Mouse (Mus musculus) neural tube, embryonic 11.5 days (tissue): ENCODE measurements around the gene Bco2. TPM values are rescaled to one million over a fixed set of nuclear protein-coding genes. Genes with fewer than 3 reads are reported as not detected.

Experiments used
- ATAC-seq: fragments of 200-750 bp; cut with Nextera tagmentation; 2 replicates; pipeline ENCODE4 v1.8.0; 2017; ENCODE audit warnings: moderate number of reproducible peaks, mild to moderate bottlenecking, moderate TSS enrichment, moderate library complexity; ENCODE audit not compliant: insufficient read depth, low FRiP score, low TSS enrichment
- DNase-seq: peaks from one replicate; pipeline ENCODE4 v3.0.0-alpha.2; 2015; ENCODE audit warnings: low spot score
- H3K27ac ChIP-seq: fragments of 300-500 bp; sonication (generic); 2 replicates; pipeline ENCODE4 v1.5.1; 2014; ENCODE audit warnings: low read depth, mild to moderate bottlenecking, low read length
- H3K27me3 ChIP-seq: fragments of 300-500 bp; sonication (generic); 2 replicates; pipeline ENCODE4 v1.6.1; 2014; ENCODE audit warnings: mild to moderate bottlenecking, low read length, mixed read lengths; ENCODE audit not compliant: control insufficient read depth, insufficient read depth
- H3K36me3 ChIP-seq: fragments of 300-500 bp; sonication (generic); 2 replicates; pipeline ENCODE4 v1.6.1; 2014; ENCODE audit warnings: mild to moderate bottlenecking, low read length, moderate library complexity, mixed read lengths; ENCODE audit not compliant: control insufficient read depth, insufficient read depth
- H3K4me1 ChIP-seq: fragments of 300-500 bp; sonication (generic); 2 replicates; pipeline ENCODE4 v1.6.1; 2014; ENCODE audit warnings: low read length, mixed read lengths; ENCODE audit not compliant: control insufficient read depth, insufficient read depth
- H3K4me2 ChIP-seq: fragments of 300-500 bp; sonication (generic); 2 replicates; pipeline ENCODE4 v1.6.1; 2014; ENCODE audit warnings: low read depth, mild to moderate bottlenecking, moderate library complexity
- H3K4me3 ChIP-seq: fragments of 300-500 bp; sonication (generic); 2 replicates; pipeline ENCODE4 v1.5.1; 2014; ENCODE audit warnings: low read depth, low read length
- H3K9ac ChIP-seq: fragments of 300-500 bp; sonication (generic); 2 replicates; pipeline ENCODE4 v1.6.1; 2014; ENCODE audit warnings: mild to moderate bottlenecking, low read length
- H3K9me3 ChIP-seq: fragments of 300-500 bp; sonication (generic); 2 replicates; pipeline ENCODE4 v1.6.1; 2016; ENCODE audit warnings: low read length; ENCODE audit not compliant: control insufficient read depth
- WGBS: fragments of 180-500 bp; shearing (Covaris S2); extraction: QIAGEN DNeasy Blood & Tissue Kit; methylation state at CpG from one replicate; pipeline ENCODE4 v1.1.7; 2014; 5-methylcytosine and 5-hydroxymethylcytosine counted together
- polyA plus RNA-seq: library from polyadenylated mRNA; unstranded; fragments of >200 nt; fragmentation: Nextera tagmentation; extraction: Ambion mirVana; gene quantifications from 2 replicates; pipeline ENCODE4 v1.2.1, GENCODE M21; 2014

Bco2 gene
- polyA plus RNA-seq, 1 experiment from 2014 or later = 0.15 TPM

DNA sequence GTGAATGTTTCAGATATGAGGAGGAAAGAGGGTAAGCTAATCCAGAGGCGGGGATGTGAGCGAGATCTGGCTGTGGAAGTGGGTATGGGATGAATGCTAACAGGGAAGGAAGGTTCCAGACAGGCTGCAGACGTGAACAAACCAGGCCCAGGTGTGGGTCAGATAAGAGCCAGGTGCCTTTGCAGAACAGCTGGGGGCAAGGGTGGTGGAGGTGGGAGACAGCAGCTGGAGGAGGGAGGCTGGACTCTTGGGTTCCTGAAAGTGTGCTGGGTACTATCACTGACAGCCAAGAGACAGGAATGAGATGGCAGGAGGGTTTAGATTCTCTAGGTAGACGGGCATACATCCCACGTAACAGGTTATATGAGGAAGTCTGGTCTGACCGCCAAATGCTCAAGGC lies 57.9 kb downstream of the Bco2 start:
- no peak overlapping the region for H3K27ac ChIP-seq
- 73% methylated on average over 6 of the region's 6 CpGs for WGBS
- no peak for ATAC-seq
- no peak overlapping the region for H3K4me3 ChIP-seq
- no peak for DNase-seq
- H3K9ac ChIP-seq = no peak overlapping the region
- no peaks in the 10 kb centered on the region for H3K27me3 ChIP-seq
- no peaks in the 10 kb centered on the region for H3K36me3 ChIP-seq
- H3K4me2 ChIP-seq = no peak overlapping the region
- H3K9me3 ChIP-seq = no peaks in the 10 kb centered on the region
- no peaks in the 10 kb centered on the region for H3K4me1 ChIP-seq

DNA sequence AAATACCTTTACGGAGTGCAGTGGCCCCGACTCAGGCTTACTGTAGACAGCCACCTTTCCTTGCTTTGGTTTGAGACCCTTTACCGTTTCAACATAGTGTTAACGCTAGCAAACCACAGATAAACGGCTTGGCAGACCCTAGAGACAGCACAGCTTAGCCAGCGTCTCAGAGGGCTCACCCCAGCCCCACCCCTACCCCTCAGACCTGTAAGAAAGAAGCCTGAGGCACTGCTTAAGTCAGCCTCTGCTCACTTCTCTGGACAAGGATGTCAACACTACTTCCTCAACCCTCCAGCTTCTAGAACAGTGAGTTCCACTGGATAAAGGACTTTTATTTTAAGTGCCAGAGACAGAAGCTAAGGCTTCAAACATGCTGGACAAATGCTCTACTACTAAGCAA lies 58.4 kb downstream of the Bco2 start:
- no peaks in the 10 kb centered on the region for H3K36me3 ChIP-seq
- 25% methylated on average over 6 of the region's 6 CpGs for WGBS
- no peak overlapping the region for H3K9ac ChIP-seq
- H3K27me3 ChIP-seq = no peaks in the 10 kb centered on the region
- H3K4me1 ChIP-seq = no peaks in the 10 kb centered on the region
- no peak overlapping the region for H3K4me2 ChIP-seq
- ATAC-seq (no peak), DNase-seq (no peak)
- no peak overlapping the region for H3K27ac ChIP-seq
- no peaks in the 10 kb centered on the region for H3K9me3 ChIP-seq
- H3K4me3 ChIP-seq = no peak overlapping the region

GRCm38 (mm10) chr9:50496151-50496505 lies 58.9 kb downstream of the Bco2 start:
- Histone ChIP-seq H3K27me3 (no peaks in the 10 kb centered on the region), H3K9ac (no peak overlapping the region), H3K9me3 (no peaks in the 10 kb centered on the region), H3K4me1 (no peaks in the 10 kb centered on the region), H3K36me3 (no peaks in the 10 kb centered on the region), H3K4me2 (no peak overlapping the region), H3K27ac (no peak overlapping the region), H3K4me3 (no peak overlapping the region)
- WGBS = 40% methylated on average over 6 of the region's 6 CpGs
- ATAC-seq (no peak), DNase-seq (no peak)

- Histone ChIP-seq H3K27me3 (no peaks in the 10 kb centered on the region), H3K9ac (no peak overlapping the region), H3K27ac (no peak overlapping the region), H3K36me3 (no peaks in the 10 kb centered on the region), H3K4me2 (no peak overlapping the region), H3K4me3 (no peak overlapping the region), H3K9me3 (no peaks in the 10 kb centered on the region), H3K4me1 (no peaks in the 10 kb centered on the region)
- 84% methylated on average over 10 of the region's 10 CpGs for WGBS
- ATAC-seq (no peak), DNase-seq (no peak)
These were observed 59.4 kb downstream of the Bco2 start for GRCm38 (mm10) chr9:50495405-50496150.

- Histone ChIP-seq H3K4me2 (no peak within 1 kb of the TSS), H3K27me3 (no peaks in the 10 kb centered on the region), H3K4me1 (no peaks in the 10 kb centered on the region), H3K36me3 (no peaks in the 10 kb centered on the region), H3K9me3 (no peaks in the 10 kb centered on the region), H3K4me3 (no peak within 1 kb of the TSS), H3K9ac (no peak within 1 kb of the TSS), H3K27ac (no peak within 1 kb of the TSS)
- DNase-seq (no peak), ATAC-seq (no peak)
- WGBS = 89% methylated on average over 6 of the region's 6 CpGs
These were observed 60.7 kb downstream of the Bco2 start, which contains the start of gene Plet1 for GRCm38 (mm10) chr9:50494311-50494710. Gene Plet1, plus strand, starts transcription at chr9:50494525.

- no peak overlapping the region for H3K27ac ChIP-seq
- no peaks in the 10 kb centered on the region for H3K36me3 ChIP-seq
- no peaks in the 10 kb centered on the region for H3K4me1 ChIP-seq
- H3K9ac ChIP-seq = no peak overlapping the region
- no peaks in the 10 kb centered on the region for H3K27me3 ChIP-seq
- no peak for ATAC-seq
- no peak for DNase-seq
- no peaks in the 10 kb centered on the region for H3K9me3 ChIP-seq
- no peak overlapping the region for H3K4me2 ChIP-seq
- 76% methylated on average over 2 of the region's 2 CpGs for WGBS
- no peak overlapping the region for H3K4me3 ChIP-seq
These were observed 61.2 kb downstream of the Bco2 start for GRCm38 (mm10) chr9:50493777-50494176.

DNA sequence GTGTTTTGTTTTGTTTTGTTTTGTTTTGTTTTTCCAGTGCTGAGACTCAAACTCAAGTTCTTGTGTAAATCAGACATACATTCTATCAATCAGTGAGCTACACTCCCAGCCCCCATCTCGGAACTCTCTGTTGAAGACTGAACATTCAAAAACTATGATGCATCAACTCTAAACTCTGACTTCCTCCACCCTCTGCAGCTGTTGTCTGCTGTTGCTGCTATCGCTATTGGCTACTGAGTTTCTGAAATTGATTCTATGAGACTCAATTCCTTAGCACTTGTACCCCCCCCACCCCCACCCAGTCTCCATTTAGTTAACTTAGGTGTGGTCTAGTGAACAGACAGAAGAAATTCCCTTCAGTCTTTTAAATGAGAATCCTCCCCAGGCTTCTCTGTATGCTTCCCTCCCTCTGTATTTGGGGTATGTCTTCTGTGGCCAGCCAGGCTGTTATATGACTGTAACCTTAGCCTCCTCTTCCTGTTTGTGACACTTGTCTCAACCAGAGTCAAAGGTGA lies 63.4 kb downstream of the Bco2 start:
- H3K9me3 ChIP-seq = no peaks in the 10 kb centered on the region
- H3K36me3 ChIP-seq = no peaks in the 10 kb centered on the region
- DNase-seq = no peak
- no peaks in the 10 kb centered on the region for H3K27me3 ChIP-seq
- H3K4me1 ChIP-seq = no peaks in the 10 kb centered on the region
- WGBS = 78% methylated on average over 2 of the region's 2 CpGs
- H3K4me2 ChIP-seq = no peak overlapping the region
- H3K9ac ChIP-seq = no peak overlapping the region
- no peak overlapping the region for H3K4me3 ChIP-seq
- H3K27ac ChIP-seq = no peak overlapping the region
- no peak for ATAC-seq

GRCm38 (mm10) chr9:50490836-50491235 lies 64.1 kb downstream of the Bco2 start:
- no peaks in the 10 kb centered on the region for H3K27me3 ChIP-seq

GRCm38 (mm10) chr9:50485521-50485920 lies 69.5 kb downstream of the Bco2 start:
- Histone ChIP-seq H3K27ac (no peak overlapping the region), H3K4me2 (peak overlapping the region; percentile 15; the same call in 1 of the 2 replicates), H3K9me3 (no peaks in the 10 kb centered on the region), H3K27me3 (no peaks in the 10 kb centered on the region), H3K36me3 (no peaks in the 10 kb centered on the region), H3K9ac (no peak overlapping the region), H3K4me3 (no peak overlapping the region), H3K4me1 (no peaks in the 10 kb centered on the region)
- ATAC-seq = no peak
- WGBS = 9% methylated on average over 10 of the region's 10 CpGs
- peak; percentile 20 for DNase-seq

More at GRCm38 (mm10) chr9:50490836-50491235, 64.1 kb downstream of the Bco2 start:
- DNase-seq (no peak), ATAC-seq (no peak)
- no peak overlapping the region for H3K4me3 ChIP-seq
- no peaks in the 10 kb centered on the region for H3K9me3 ChIP-seq
- no peak overlapping the region for H3K27ac ChIP-seq
- no peak overlapping the region for H3K4me2 ChIP-seq
- no peaks in the 10 kb centered on the region for H3K4me1 ChIP-seq
- no peaks in the 10 kb centered on the region for H3K36me3 ChIP-seq
- no peak overlapping the region for H3K9ac ChIP-seq
